Mouse (Mus musculus) heart, postnatal 25 days (tissue): ENCODE data around the gene Spata17. TPM values are rescaled to one million over a fixed set of nuclear protein-coding genes. Genes with fewer than 3 reads are reported as not detected.
"Not testable (repeated sequence)": the region's sequence is repeated elsewhere in the genome, so short reads cannot be mapped to it uniquely, and the experiment has no call there.

Experiments used
- DNase-seq: peaks from one replicate; pipeline ENCODE4 v3.0.0; 2022; ENCODE audit warnings: low spot score
- intact Hi-C: fragments of 180-260 bp; cut with DNase I; formaldehyde crosslinking; loops from one replicate; pipeline ENCODE4 v1.15.1; 2025
- total RNA-seq, 2 experiments: library from RNA; stranded (reverse); gene quantifications; 2 replicates each; pipeline ENCODE4 v1.2.3; 2021

Spata17 gene
- total RNA-seq, 2 experiments from 2014 or later = 0.78 to 1.0 TPM

- DNase-seq = no peak
- intact Hi-C loops = no loop called here
Measured at GRCm38 (mm10) chr1:187205506-187205905, 9.8 kb downstream of the Spata17 start.

GRCm38 (mm10) chr1:187178546-187178945 lies 36.7 kb downstream of the Spata17 start:
- intact Hi-C loops = no loop called here

GRCm38 (mm10) chr1:187175991-187176390 lies 39.3 kb downstream of the Spata17 start:
- no peak for DNase-seq
- intact Hi-C loops = no loop called here

More at GRCm38 (mm10) chr1:187178546-187178945, 36.7 kb downstream of the Spata17 start:
- no peak for DNase-seq

GRCm38 (mm10) chr1:187170361-187170760 lies 44.9 kb downstream of the Spata17 start:
- no peak for DNase-seq
- intact Hi-C loops = no loop called here

- no peak for DNase-seq
- intact Hi-C loops = no loop called here
Measured at GRCm38 (mm10) chr1:187169646-187170045, 45.6 kb downstream of the Spata17 start.

- intact Hi-C loops = no loop called here
- no peak for DNase-seq
Measured at GRCm38 (mm10) chr1:187163571-187163970, 51.7 kb downstream of the Spata17 start.

- intact Hi-C loops = no loop called here
- no peak for DNase-seq
Measured at GRCm38 (mm10) chr1:187155658-187156057, 59.6 kb downstream of the Spata17 start.

GRCm38 (mm10) chr1:187153681-187154080 lies 61.6 kb downstream of the Spata17 start:
- DNase-seq = no peak
- intact Hi-C loops = no loop called here

GRCm38 (mm10) chr1:187152571-187152970 lies 62.7 kb downstream of the Spata17 start:
- intact Hi-C loops = no loop called here
- DNase-seq = no peak

GRCm38 (mm10) chr1:187142984-187143383 lies 72.3 kb downstream of the Spata17 start:
- no peak for DNase-seq
- intact Hi-C loops = no loop called here

GRCm38 (mm10) chr1:187137426-187137825 lies 77.8 kb downstream of the Spata17 start:
- intact Hi-C loops = loop anchor here (10.0 kb wide), 2 partner anchors 847 to 1497 kb away; no protein-coding TSS in a partner anchor

GRCm38 (mm10) chr1:187135887-187136286 lies 79.4 kb downstream of the Spata17 start:
- intact Hi-C loops = loop anchor here (10.0 kb wide), 2 partner anchors 849 to 1499 kb away; no protein-coding TSS in a partner anchor
- no peak for DNase-seq

More at GRCm38 (mm10) chr1:187137426-187137825, 77.8 kb downstream of the Spata17 start:
- DNase-seq = no peak

- intact Hi-C loops = loop anchor here (10.0 kb wide), 2 partner anchors 851 to 1501 kb away; no protein-coding TSS in a partner anchor
Measured at GRCm38 (mm10) chr1:187133841-187134240, 81.4 kb downstream of the Spata17 start.

GRCm38 (mm10) chr1:187132348-187132747 lies 82.9 kb downstream of the Spata17 start:
- DNase-seq = no peak
- intact Hi-C loops = loop anchor here (10.0 kb wide), 2 partner anchors 852 to 1502 kb away; no protein-coding TSS in a partner anchor

More at GRCm38 (mm10) chr1:187133841-187134240, 81.4 kb downstream of the Spata17 start:
- DNase-seq = no peak

GRCm38 (mm10) chr1:187127548-187127947 lies 87.7 kb downstream of the Spata17 start:
- DNase-seq, intact Hi-C loops: not testable (repeated sequence)

GRCm38 (mm10) chr1:187125733-187126132 lies 89.5 kb downstream of the Spata17 start:
- DNase-seq = no peak
- intact Hi-C loops = no loop called here

GRCm38 (mm10) chr1:187124967-187125366 lies 90.3 kb downstream of the Spata17 start:
- no peak for DNase-seq
- intact Hi-C loops = no loop called here

- intact Hi-C loops = no loop called here
- DNase-seq = no peak
Measured at GRCm38 (mm10) chr1:187119300-187119699, 96.0 kb downstream of the Spata17 start.

- DNase-seq = no peak
- intact Hi-C loops = no loop called here
Measured at GRCm38 (mm10) chr1:187118108-187118507, 97.2 kb downstream of the Spata17 start.

GRCm38 (mm10) chr1:187113716-187114115 lies 101.5 kb downstream of the Spata17 start:
- intact Hi-C loops = no loop called here
- no peak for DNase-seq

GRCm38 (mm10) chr1:187102130-187102529 lies 113.1 kb downstream of the Spata17 start:
- intact Hi-C loops = no loop called here

GRCm38 (mm10) chr1:187101202-187101601 lies 114.1 kb downstream of the Spata17 start:
- DNase-seq = no peak
- intact Hi-C loops = no loop called here

More at GRCm38 (mm10) chr1:187102130-187102529, 113.1 kb downstream of the Spata17 start:
- DNase-seq = no peak
